Mouse (Mus musculus) intestine, postnatal 0 days (tissue): ENCODE results near the gene Tdrd7. TPM values are rescaled to one million over a fixed set of nuclear protein-coding genes. Genes with fewer than 3 reads are reported as not detected.

ENCODE experiments used
- ATAC-seq: fragments of 200-750 bp; cut with Nextera tagmentation; 2 replicates; pipeline ENCODE4 v1.8.0; 2017; ENCODE audit warnings: mild to moderate bottlenecking, moderate TSS enrichment, moderate library complexity
- H3K27ac ChIP-seq: fragments of 300-500 bp; sonication (generic); 2 replicates; pipeline ENCODE4 v1.5.1; 2014; ENCODE audit warnings: mild to moderate bottlenecking, low read depth, low read length, moderate library complexity
- H3K27me3 ChIP-seq: fragments of 300-500 bp; sonication (generic); replicated peaks from 2 replicates; pipeline ENCODE4 v1.6.1; 2014; ENCODE audit warnings: low read length, mixed read lengths; ENCODE audit not compliant: control insufficient read depth, insufficient read depth
- H3K36me3 ChIP-seq: fragments of 300-500 bp; sonication (generic); 2 replicates; pipeline ENCODE4 v1.6.1; 2014; ENCODE audit warnings: mild to moderate bottlenecking, moderate library complexity; ENCODE audit not compliant: control insufficient read depth, insufficient read depth
- H3K4me1 ChIP-seq: fragments of 300-500 bp; sonication (generic); replicated peaks from 2 replicates; pipeline ENCODE4 v1.6.1; 2014; ENCODE audit warnings: antibody characterized with exemption, low read length, mixed read lengths; ENCODE audit not compliant: control insufficient read depth, insufficient read depth
- H3K4me2 ChIP-seq: fragments of 300-500 bp; sonication (generic); replicated peaks from 2 replicates; pipeline ENCODE4 v1.6.1; 2014; ENCODE audit warnings: low read depth, mild to moderate bottlenecking, moderate library complexity
- H3K4me3 ChIP-seq: fragments of 300-500 bp; sonication (generic); 2 replicates; pipeline ENCODE4 v1.5.1; 2014; ENCODE audit warnings: low read depth, low read length
- H3K9ac ChIP-seq: fragments of 300-500 bp; sonication (generic); 2 replicates; pipeline ENCODE4 v1.6.1; 2014; ENCODE audit warnings: mild to moderate bottlenecking, low read depth, low read length
- H3K9me3 ChIP-seq: fragments of 300-500 bp; sonication (generic); 2 replicates; pipeline ENCODE4 v1.6.1; 2016; ENCODE audit warnings: mixed run types; ENCODE audit not compliant: control insufficient read depth
- CTCF ChIP-seq: sonication (generic); IDR thresholded peaks from 2 replicates; pipeline ENCODE4 v1.5.1; 2016; ENCODE audit warnings: low read depth, mild to moderate bottlenecking, control low read depth, antibody characterized with exemption, moderate library complexity
- WGBS: fragments of 180-500 bp; shearing (Covaris S2); extraction: QIAGEN DNeasy Blood & Tissue Kit; methylation state at CpG from one replicate; pipeline ENCODE4 v1.1.7; 2014; 5-methylcytosine and 5-hydroxymethylcytosine counted together
- polyA plus RNA-seq: library from polyadenylated mRNA; unstranded; fragments of >200 nt; fragmentation: Nextera tagmentation; extraction: Ambion mirVana; gene quantifications from 2 replicates; pipeline ENCODE4 v1.2.1, GENCODE M21; 2015

Tdrd7 gene
- polyA plus RNA-seq, 1 experiment from 2014 or later = 47.8 TPM

- Histone ChIP-seq H3K27ac (no peak overlapping the region), H3K9ac (no peak overlapping the region), H3K4me1 (no peaks in the 10 kb centered on the region), H3K27me3 (no peaks in the 10 kb centered on the region), H3K4me2 (no peak overlapping the region), H3K4me3 (no peak overlapping the region), H3K36me3 (peaks cover 18% of the 10 kb centered on the region), H3K9me3 (no peaks in the 10 kb centered on the region)
- peak; percentile 79 for TF ChIP-seq CTCF
- no peak for ATAC-seq
- 44% methylated on average over 7 of the region's 7 CpGs for WGBS
Observed at GRCm38 (mm10) chr4:46025893-46026292, 60.8 kb downstream of the Tdrd7 start.

- ATAC-seq = no peak
- no peak for TF ChIP-seq CTCF
- Histone ChIP-seq H3K4me1 (no peaks in the 10 kb centered on the region), H3K9ac (no peak overlapping the region), H3K4me2 (no peak overlapping the region), H3K4me3 (no peak overlapping the region), H3K27ac (no peak overlapping the region), H3K36me3 (peaks cover 9% of the 10 kb centered on the region), H3K27me3 (no peaks in the 10 kb centered on the region), H3K9me3 (no peaks in the 10 kb centered on the region)
- WGBS = 63% methylated on average over 6 of the region's 6 CpGs
Observed at GRCm38 (mm10) chr4:46028224-46028623, 63.1 kb downstream of the Tdrd7 start.

- Histone ChIP-seq H3K27ac (no peak overlapping the region), H3K36me3 (peaks cover 9% of the 10 kb centered on the region), H3K4me1 (no peaks in the 10 kb centered on the region), H3K27me3 (no peaks in the 10 kb centered on the region), H3K4me2 (no peak overlapping the region), H3K9ac (no peak overlapping the region), H3K9me3 (no peaks in the 10 kb centered on the region), H3K4me3 (no peak overlapping the region)
- no peak for TF ChIP-seq CTCF
- ATAC-seq = no peak
- WGBS = 85% methylated on average over 4 of the region's 4 CpGs
Observed at GRCm38 (mm10) chr4:46028781-46029180, 63.6 kb downstream of the Tdrd7 start.

DNA sequence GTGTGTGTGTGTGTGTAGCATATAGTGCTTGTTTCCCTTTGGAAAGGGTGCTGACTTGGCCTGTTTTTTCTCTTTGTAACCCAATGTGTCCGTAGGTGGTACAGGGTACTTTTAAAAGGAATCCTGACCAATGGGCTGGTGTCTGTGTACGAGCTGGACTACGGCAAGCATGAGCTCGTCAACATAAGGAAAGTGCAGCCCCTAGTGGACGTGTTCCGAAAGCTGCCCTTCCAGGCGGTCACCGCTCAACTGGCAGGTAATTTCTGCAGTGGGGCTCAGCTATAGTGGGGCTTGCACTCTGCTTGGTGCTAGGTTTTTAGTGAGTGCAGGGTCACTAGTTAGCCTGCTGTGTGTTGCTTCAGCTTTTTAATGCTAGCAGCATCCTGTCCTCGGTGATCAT, 64.4 kb downstream of the Tdrd7 start:
- peak; percentile 74 for TF ChIP-seq CTCF
- no peak overlapping the region for H3K4me2 ChIP-seq
- 48% methylated on average over 9 of the region's 9 CpGs for WGBS
- no peak overlapping the region for H3K27ac ChIP-seq
- no peaks in the 10 kb centered on the region for H3K27me3 ChIP-seq
- peaks cover 14% of the 10 kb centered on the region for H3K36me3 ChIP-seq
- no peak overlapping the region for H3K4me3 ChIP-seq
- no peak for ATAC-seq
- no peaks in the 10 kb centered on the region for H3K4me1 ChIP-seq
- H3K9me3 ChIP-seq = no peaks in the 10 kb centered on the region
- H3K9ac ChIP-seq = no peak overlapping the region

DNA sequence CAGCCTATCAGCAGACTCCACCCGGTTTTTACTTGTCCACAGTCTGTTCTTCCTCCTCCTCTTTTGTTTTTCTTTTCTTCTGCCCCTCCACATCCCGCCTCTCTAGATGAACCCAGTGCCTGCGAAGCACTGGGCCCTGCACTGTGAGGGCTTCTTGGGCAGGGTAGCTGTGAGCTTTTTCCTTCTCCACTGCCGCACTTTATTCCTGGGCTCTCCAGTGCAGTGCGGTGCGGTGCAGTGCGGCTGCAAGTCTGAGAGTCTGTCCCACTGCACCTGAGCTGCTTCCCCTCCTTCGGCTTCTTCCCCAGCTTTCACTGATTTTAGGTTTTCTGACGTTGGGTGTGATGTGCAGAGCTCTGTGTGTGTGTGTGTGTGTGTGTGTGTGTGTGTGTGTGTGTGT, 67.3 kb downstream of the Tdrd7 start:
- H3K9me3 ChIP-seq = no peaks in the 10 kb centered on the region
- H3K27me3 ChIP-seq = no peaks in the 10 kb centered on the region
- peaks cover 5% of the 10 kb centered on the region; the same call in 1 of the 2 replicates for H3K36me3 ChIP-seq
- TF ChIP-seq CTCF = no peak
- WGBS = 46% methylated on average over 9 of the region's 9 CpGs
- H3K27ac ChIP-seq = no peak overlapping the region
- no peaks in the 10 kb centered on the region for H3K4me1 ChIP-seq
- no peak overlapping the region for H3K4me3 ChIP-seq
- no peak overlapping the region for H3K4me2 ChIP-seq
- H3K9ac ChIP-seq = no peak overlapping the region
- no peak for ATAC-seq

DNA sequence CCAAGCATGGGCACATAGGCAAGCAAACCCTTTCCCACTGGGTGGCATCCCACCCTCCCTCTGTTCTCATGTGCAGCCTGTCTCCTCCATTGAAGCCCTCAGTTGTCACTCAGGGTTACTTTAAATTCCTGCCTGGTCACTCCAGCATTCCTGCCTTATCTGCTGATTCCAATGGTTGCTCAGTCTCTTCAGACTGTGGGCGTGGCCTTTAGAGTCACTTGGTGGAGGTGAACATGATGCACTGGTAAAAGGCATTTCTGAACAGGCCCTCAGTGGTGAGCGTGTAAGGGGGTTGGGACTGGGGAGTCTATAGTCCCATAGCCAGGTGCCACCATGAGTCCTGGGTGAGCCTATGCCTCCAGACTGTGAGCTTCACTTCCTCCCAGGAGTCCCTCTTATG, 68.1 kb downstream of the Tdrd7 start:
- no peaks in the 10 kb centered on the region for H3K9me3 ChIP-seq
- H3K36me3 ChIP-seq = peaks cover 5% of the 10 kb centered on the region; the same call in 1 of the 2 replicates
- no peak overlapping the region for H3K9ac ChIP-seq
- no peak overlapping the region for H3K27ac ChIP-seq
- H3K4me2 ChIP-seq = no peak overlapping the region
- TF ChIP-seq CTCF = no peak
- 66% methylated on average over 2 of the region's 2 CpGs for WGBS
- ATAC-seq = no peak
- no peak overlapping the region for H3K4me3 ChIP-seq
- no peaks in the 10 kb centered on the region for H3K4me1 ChIP-seq
- H3K27me3 ChIP-seq = no peaks in the 10 kb centered on the region; the same call in 1 of the 2 replicates

DNA sequence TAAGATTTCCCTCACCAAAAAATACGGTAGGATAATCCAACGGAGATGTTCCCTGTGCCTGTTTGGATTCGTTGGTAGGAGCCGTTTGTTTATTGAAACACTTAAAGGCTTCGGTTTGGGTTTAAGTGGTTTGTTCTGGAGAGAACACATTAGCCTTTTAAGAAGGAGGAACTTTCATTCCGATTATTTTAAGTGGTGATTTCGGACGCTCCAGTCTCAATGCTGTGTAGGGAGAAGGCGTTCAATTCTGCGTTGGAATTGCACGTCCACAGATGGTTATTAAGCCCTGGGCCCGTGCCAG, 73.4 kb downstream of the Tdrd7 start:
- no peak overlapping the region for H3K27ac ChIP-seq
- peaks cover 26% of the 10 kb centered on the region for H3K27me3 ChIP-seq
- H3K4me2 ChIP-seq = peak overlapping the region; percentile 97
- no peak overlapping the region for H3K9ac ChIP-seq
- TF ChIP-seq CTCF = no peak
- H3K4me3 ChIP-seq = peak overlapping the region; percentile 63
- no peaks in the 10 kb centered on the region; the same call in 1 of the 2 replicates for H3K4me1 ChIP-seq
- ATAC-seq = no peak
- H3K9me3 ChIP-seq = no peaks in the 10 kb centered on the region
- H3K36me3 ChIP-seq = peaks cover 5% of the 10 kb centered on the region; the same call in 1 of the 2 replicates
- WGBS = 9% methylated on average over 12 of the region's 12 CpGs
